Mouse (Mus musculus) testis, adult 2 months (tissue): ENCODE measurements around the gene L3mbtl3. TPM values are rescaled to one million over a fixed set of nuclear protein-coding genes. Genes with fewer than 3 reads are reported as not detected.

Experiments used
- H3K27ac ChIP-seq: fragments of 200-500 bp; 2 replicates; pipeline ENCODE4 v1.5.1; 2012; ENCODE audit warnings: low read depth, low read length; ENCODE audit not compliant: control insufficient read depth, insufficient read depth
- H3K27me3 ChIP-seq: fragments of 200-500 bp; 2 replicates; pipeline ENCODE4 v1.6.1; 2012; ENCODE audit warnings: mild to moderate bottlenecking, low read length, moderate library complexity; ENCODE audit not compliant: control insufficient read depth, insufficient read depth
- H3K36me3 ChIP-seq: fragments of 200-500 bp; 2 replicates; pipeline ENCODE4 v1.6.1; 2012; ENCODE audit warnings: mild to moderate bottlenecking, low read length; ENCODE audit not compliant: control insufficient read depth, insufficient read depth
- H3K4me1 ChIP-seq: fragments of 200-500 bp; 2 replicates; pipeline ENCODE4 v1.6.1; 2012; ENCODE audit warnings: low read length; ENCODE audit not compliant: control insufficient read depth, insufficient read depth
- H3K4me3 ChIP-seq: fragments of 200-500 bp; 2 replicates; pipeline ENCODE4 v1.5.1; 2012; ENCODE audit warnings: low read depth, mild to moderate bottlenecking, low read length, moderate library complexity, mixed read lengths; ENCODE audit not compliant: control insufficient read depth
- CTCF ChIP-seq: fragments of 200-500 bp; IDR thresholded peaks from 2 replicates; pipeline ENCODE4 v1.5.1; 2012; ENCODE audit warnings: low read depth, mild to moderate bottlenecking, inconsistent platforms, low read length, moderate library complexity; ENCODE audit not compliant: control insufficient read depth, insufficient read depth, insufficient replicate concordance
- POLR2A ChIP-seq: fragments of 200-500 bp; IDR thresholded peaks from 2 replicates; pipeline ENCODE4 v1.6.1; 2012; ENCODE audit warnings: low read depth, mild to moderate bottlenecking, inconsistent platforms, low read length, moderate library complexity; ENCODE audit not compliant: control insufficient read depth
- polyA plus RNA-seq: library from polyadenylated mRNA; depleted of rRNA; stranded (reverse); fragments of >200 nt; gene quantifications from 2 replicates; pipeline ENCODE4 v1.2.3, GENCODE M21; 2012

The L3mbtl3 gene
- polyA plus RNA-seq, 1 experiment: 1.4 TPM

GRCm38 (mm10) chr10:26332781-26333180, 43.0 kb downstream of the L3mbtl3 start:
- H3K27ac ChIP-seq: no peak overlapping the region
- TF ChIP-seq CTCF (no peak), POLR2A (no peak)
- no peaks in the 10 kb centered on the region for H3K27me3 ChIP-seq
- no peaks in the 10 kb centered on the region for H3K36me3 ChIP-seq
- H3K4me1 ChIP-seq: no peaks in the 10 kb centered on the region
- no peak overlapping the region for H3K4me3 ChIP-seq

- Histone ChIP-seq H3K4me1 (no peaks in the 10 kb centered on the region), H3K27me3 (no peaks in the 10 kb centered on the region), H3K27ac (no peak overlapping the region), H3K36me3 (no peaks in the 10 kb centered on the region), H3K4me3 (no peak overlapping the region)
- TF ChIP-seq CTCF (no peak), POLR2A (no peak)
These were observed 46.9 kb downstream of the L3mbtl3 start for GRCm38 (mm10) chr10:26328843-26329242.

- Histone ChIP-seq H3K36me3 (no peaks in the 10 kb centered on the region), H3K4me1 (no peaks in the 10 kb centered on the region), H3K4me3 (no peak overlapping the region)
These were observed 47.9 kb downstream of the L3mbtl3 start for GRCm38 (mm10) chr10:26327691-26328542.

GRCm38 (mm10) chr10:26327291-26327690, 48.5 kb downstream of the L3mbtl3 start:
- H3K4me3 ChIP-seq: no peak overlapping the region
- H3K36me3 ChIP-seq: no peaks in the 10 kb centered on the region
- no peak overlapping the region for H3K27ac ChIP-seq
- no peaks in the 10 kb centered on the region for H3K4me1 ChIP-seq
- no peaks in the 10 kb centered on the region for H3K27me3 ChIP-seq
- TF ChIP-seq CTCF: no peak
- TF ChIP-seq POLR2A: no peak

More at GRCm38 (mm10) chr10:26327691-26328542, 47.9 kb downstream of the L3mbtl3 start:
- TF ChIP-seq CTCF: no peak
- TF ChIP-seq POLR2A: no peak
- no peaks in the 10 kb centered on the region for H3K27me3 ChIP-seq
- H3K27ac ChIP-seq: no peak overlapping the region

- Histone ChIP-seq H3K36me3 (no peaks in the 10 kb centered on the region), H3K27me3 (no peaks in the 10 kb centered on the region), H3K4me1 (no peaks in the 10 kb centered on the region), H3K27ac (no peak overlapping the region), H3K4me3 (no peak overlapping the region)
- TF ChIP-seq CTCF: no peak
- TF ChIP-seq POLR2A: no peak
These were observed 50.5 kb downstream of the L3mbtl3 start for GRCm38 (mm10) chr10:26325320-26325719.

- no peaks in the 10 kb centered on the region for H3K36me3 ChIP-seq
- H3K4me3 ChIP-seq: no peak overlapping the region
- TF ChIP-seq CTCF (peak; percentile 36; the same call in 1 of the 2 replicates), POLR2A (no peak)
These were observed 53.3 kb downstream of the L3mbtl3 start for GRCm38 (mm10) chr10:26322344-26323051.

GRCm38 (mm10) chr10:26320679-26321078, 55.1 kb downstream of the L3mbtl3 start:
- TF ChIP-seq CTCF (no peak), POLR2A (no peak)
- Histone ChIP-seq H3K4me3 (no peak overlapping the region), H3K27me3 (no peaks in the 10 kb centered on the region), H3K27ac (no peak overlapping the region), H3K4me1 (no peaks in the 10 kb centered on the region), H3K36me3 (no peaks in the 10 kb centered on the region)

More at GRCm38 (mm10) chr10:26322344-26323051, 53.3 kb downstream of the L3mbtl3 start:
- no peak overlapping the region for H3K27ac ChIP-seq
- H3K27me3 ChIP-seq: no peaks in the 10 kb centered on the region
- no peaks in the 10 kb centered on the region for H3K4me1 ChIP-seq

- Histone ChIP-seq H3K4me1 (no peaks in the 10 kb centered on the region), H3K27ac (no peak overlapping the region), H3K36me3 (no peaks in the 10 kb centered on the region), H3K27me3 (no peaks in the 10 kb centered on the region), H3K4me3 (no peak overlapping the region)
- no peak for TF ChIP-seq CTCF
- TF ChIP-seq POLR2A: no peak
These were observed 61.4 kb downstream of the L3mbtl3 start for GRCm38 (mm10) chr10:26314327-26314726.
